Mouse (Mus musculus) limb, embryonic 12.5 days (tissue): ENCODE results near the gene Tmod3. TPM values are rescaled to one million over a fixed set of nuclear protein-coding genes. Genes with fewer than 3 reads are reported as not detected.
A peak's percentile ranks its signal among the peaks of the same experiment; 100 is the strongest.
"Not testable (repeated sequence)": the region's sequence is repeated elsewhere in the genome, so short reads cannot be mapped to it uniquely, and the experiment has no call there.

Experiments used
- ATAC-seq: fragments of 200-750 bp; cut with Nextera tagmentation; 2 replicates; pipeline ENCODE4 v1.8.0; 2017; ENCODE audit warnings: low read depth, moderate TSS enrichment; ENCODE audit not compliant: insufficient number of reproducible peaks, insufficient read depth, low FRiP score, low TSS enrichment
- H3K27ac ChIP-seq: fragments of 300-500 bp; sonication (generic); 2 replicates; pipeline ENCODE4 v1.5.1; 2016; ENCODE audit warnings: mild to moderate bottlenecking, moderate library complexity
- H3K27me3 ChIP-seq: fragments of 300-500 bp; sonication (generic); 2 replicates; pipeline ENCODE4 v1.6.1; 2016; ENCODE audit warnings: mild to moderate bottlenecking, moderate library complexity
- H3K36me3 ChIP-seq: fragments of 300-500 bp; sonication (generic); 2 replicates; pipeline ENCODE4 v1.6.1; 2016; ENCODE audit warnings: mild to moderate bottlenecking, moderate library complexity
- H3K4me1 ChIP-seq: fragments of 300-500 bp; sonication (generic); replicated peaks from 2 replicates; pipeline ENCODE4 v1.6.1; 2016
- H3K4me2 ChIP-seq: fragments of 300-500 bp; sonication (generic); 2 replicates; pipeline ENCODE4 v1.6.1; 2016; ENCODE audit warnings: mild to moderate bottlenecking, moderate library complexity
- H3K4me3 ChIP-seq: fragments of 300-500 bp; sonication (generic); replicated peaks from 2 replicates; pipeline ENCODE4 v1.5.1; 2016; ENCODE audit warnings: mild to moderate bottlenecking
- H3K9ac ChIP-seq: fragments of 300-500 bp; sonication (generic); replicated peaks from 2 replicates; pipeline ENCODE4 v1.6.1; 2016; ENCODE audit warnings: mild to moderate bottlenecking, moderate library complexity
- H3K9me3 ChIP-seq: fragments of 300-500 bp; sonication (generic); 2 replicates; pipeline ENCODE4 v1.6.1; 2016; ENCODE audit warnings: mild to moderate bottlenecking, moderate library complexity
- WGBS: fragments of 180-500 bp; shearing (Covaris S2); methylation state at CpG from one replicate; pipeline ENCODE4 v1.1.7; 2016; 5-methylcytosine and 5-hydroxymethylcytosine counted together
- polyA plus RNA-seq: library from polyadenylated mRNA; unstranded; fragments of >200 nt; fragmentation: Nextera tagmentation; extraction: Ambion mirVana; gene quantifications from 2 replicates; pipeline ENCODE4 v1.2.1, GENCODE M21; 2016

Gene Tmod3
- polyA plus RNA-seq, 1 experiment from 2014 or later: 90.8 TPM

- Histone ChIP-seq H3K4me1 (peaks cover 18% of the 10 kb centered on the region), H3K36me3 (no peaks in the 10 kb centered on the region), H3K9me3 (no peaks in the 10 kb centered on the region; the same call in 1 of the 2 replicates), H3K27ac (0 out of 2 replicates have a peak overlapping the region, but pooled peaks have one; percentile 29), H3K9ac (no peak overlapping the region), H3K4me2 (no peak overlapping the region), H3K27me3 (no peaks in the 10 kb centered on the region), H3K4me3 (no peak overlapping the region)
- 23% methylated on average over 5 of the region's 5 CpGs for WGBS
- no peak for ATAC-seq
These were observed 8.1 kb downstream of the Tmod3 start for GRCm38 (mm10) chr9:75551342-75551741.

- Histone ChIP-seq H3K9ac (no peak overlapping the region), H3K27ac (no peak overlapping the region)
- WGBS: 73% methylated on average over 8 of the region's 8 CpGs
These were observed 10.4 kb downstream of the Tmod3 start for GRCm38 (mm10) chr9:75549010-75549409.

GRCm38 (mm10) chr9:75546885-75547553, 12.4 kb downstream of the Tmod3 start:
- Histone ChIP-seq H3K4me3 (no peak overlapping the region), H3K27me3 (no peaks in the 10 kb centered on the region), H3K27ac (no peak overlapping the region), H3K9ac (no peak overlapping the region), H3K4me1 (peaks cover 10% of the 10 kb centered on the region), H3K4me2 (no peak overlapping the region), H3K36me3 (no peaks in the 10 kb centered on the region), H3K9me3 (no peaks in the 10 kb centered on the region; the same call in 1 of the 2 replicates)
- no peak for ATAC-seq
- WGBS: 78% methylated on average over 12 of the region's 12 CpGs

More at GRCm38 (mm10) chr9:75549010-75549409, 10.4 kb downstream of the Tmod3 start:
- H3K4me1 ChIP-seq: peaks cover 18% of the 10 kb centered on the region
- no peak for ATAC-seq
- H3K4me2 ChIP-seq: no peak overlapping the region
- no peak overlapping the region for H3K4me3 ChIP-seq
- H3K36me3 ChIP-seq: no peaks in the 10 kb centered on the region
- no peaks in the 10 kb centered on the region for H3K27me3 ChIP-seq
- no peaks in the 10 kb centered on the region; the same call in 1 of the 2 replicates for H3K9me3 ChIP-seq

GRCm38 (mm10) chr9:75545514-75545913, 13.9 kb downstream of the Tmod3 start:
- Histone ChIP-seq H3K9ac (no peak overlapping the region), H3K9me3 (no peaks in the 10 kb centered on the region; the same call in 1 of the 2 replicates), H3K4me3 (no peak overlapping the region), H3K27ac (no peak overlapping the region), H3K4me2 (no peak overlapping the region), H3K36me3 (no peaks in the 10 kb centered on the region), H3K27me3 (no peaks in the 10 kb centered on the region), H3K4me1 (peaks cover 8% of the 10 kb centered on the region; the same call in 1 of the 2 replicates)
- WGBS: 86% methylated on average over 8 of the region's 8 CpGs
- ATAC-seq: no peak

- Histone ChIP-seq H3K4me1 (peaks cover 8% of the 10 kb centered on the region; the same call in 1 of the 2 replicates), H3K9ac (no peak overlapping the region), H3K27ac (no peak overlapping the region), H3K9me3 (no peaks in the 10 kb centered on the region), H3K36me3 (no peaks in the 10 kb centered on the region), H3K27me3 (no peaks in the 10 kb centered on the region), H3K4me3 (no peak overlapping the region), H3K4me2 (no peak overlapping the region)
- ATAC-seq: no peak
- 7% methylated on average over 5 of the region's 5 CpGs for WGBS
These were observed 18.0 kb downstream of the Tmod3 start for GRCm38 (mm10) chr9:75541497-75541896.

GRCm38 (mm10) chr9:75536422-75536821, 23.0 kb downstream of the Tmod3 start:
- no peak overlapping the region for H3K9ac ChIP-seq
- no peaks in the 10 kb centered on the region for H3K27me3 ChIP-seq
- no peak overlapping the region for H3K27ac ChIP-seq
- no peak overlapping the region for H3K4me3 ChIP-seq
- no peak overlapping the region for H3K4me2 ChIP-seq
- no peaks in the 10 kb centered on the region for H3K9me3 ChIP-seq
- H3K4me1 ChIP-seq: peaks cover 4% of the 10 kb centered on the region; the same call in 1 of the 2 replicates
- ATAC-seq: no peak
- no peaks in the 10 kb centered on the region for H3K36me3 ChIP-seq
- 95% methylated on average over 1 of the region's 1 CpGs for WGBS

GRCm38 (mm10) chr9:75534431-75534962, 25.0 kb downstream of the Tmod3 start:
- H3K4me3 ChIP-seq: no peak overlapping the region
- no peaks in the 10 kb centered on the region for H3K27me3 ChIP-seq
- no peak for ATAC-seq
- H3K27ac ChIP-seq: no peak overlapping the region
- WGBS: 90% methylated on average over 8 of the region's 8 CpGs
- no peak overlapping the region for H3K9ac ChIP-seq
- H3K4me2 ChIP-seq: no peak overlapping the region
- H3K4me1 ChIP-seq: no peaks in the 10 kb centered on the region
- no peaks in the 10 kb centered on the region for H3K9me3 ChIP-seq
- peaks cover 6% of the 10 kb centered on the region; the same call in 1 of the 2 replicates for H3K36me3 ChIP-seq

- not testable (repeated sequence) for H3K27ac ChIP-seq, H3K9me3 ChIP-seq, H3K4me2 ChIP-seq, H3K27me3 ChIP-seq, ATAC-seq, H3K4me1 ChIP-seq, H3K9ac ChIP-seq, H3K4me3 ChIP-seq
- peaks cover 17% of the 10 kb centered on the region for H3K36me3 ChIP-seq
- 81% methylated on average over 9 of the region's 9 CpGs for WGBS
These were observed 26.5 kb downstream of the Tmod3 start for GRCm38 (mm10) chr9:75532989-75533388.

- Histone ChIP-seq H3K27ac (no peak overlapping the region), H3K36me3 (peaks cover 22% of the 10 kb centered on the region), H3K27me3 (no peaks in the 10 kb centered on the region), H3K9me3 (no peaks in the 10 kb centered on the region), H3K9ac (no peak overlapping the region), H3K4me2 (no peak overlapping the region), H3K4me1 (no peaks in the 10 kb centered on the region), H3K4me3 (no peak overlapping the region)
- ATAC-seq: no peak
- 91% methylated on average over 7 of the region's 7 CpGs for WGBS
These were observed 27.0 kb downstream of the Tmod3 start for GRCm38 (mm10) chr9:75532461-75532860.

- ATAC-seq: no peak
- no peak overlapping the region for H3K4me3 ChIP-seq
- H3K9ac ChIP-seq: no peak overlapping the region
- H3K36me3 ChIP-seq: peaks cover 23% of the 10 kb centered on the region
- H3K4me1 ChIP-seq: no peaks in the 10 kb centered on the region
- no peaks in the 10 kb centered on the region for H3K27me3 ChIP-seq
- H3K27ac ChIP-seq: no peak overlapping the region
- WGBS: 88% methylated on average over 5 of the region's 5 CpGs
- no peaks in the 10 kb centered on the region for H3K9me3 ChIP-seq
- no peak overlapping the region for H3K4me2 ChIP-seq
These were observed 30.1 kb downstream of the Tmod3 start for GRCm38 (mm10) chr9:75529358-75529757.

- H3K27ac ChIP-seq: no peak overlapping the region
- H3K9ac ChIP-seq: no peak overlapping the region
- H3K9me3 ChIP-seq: no peaks in the 10 kb centered on the region
- H3K4me3 ChIP-seq: no peak overlapping the region
- 91% methylated on average over 9 of the region's 9 CpGs for WGBS
- peaks cover 23% of the 10 kb centered on the region for H3K36me3 ChIP-seq
- H3K4me1 ChIP-seq: no peaks in the 10 kb centered on the region
- no peak for ATAC-seq
- H3K4me2 ChIP-seq: no peak overlapping the region
- no peaks in the 10 kb centered on the region for H3K27me3 ChIP-seq
These were observed 31.4 kb downstream of the Tmod3 start for GRCm38 (mm10) chr9:75528096-75528495.
